Mouse (Mus musculus) gastrocnemius, postnatal 36 days (tissue): ENCODE measurements around the gene Hrh3. TPM values are rescaled to one million over a fixed set of nuclear protein-coding genes. Genes with fewer than 3 reads are reported as not detected.
A peak's percentile ranks its signal among the peaks of the same experiment; 100 is the strongest.

ENCODE experiments used
- DNase-seq, 2 experiments: peaks; one replicate each; pipeline ENCODE4 v3.0.0; 2022
- intact Hi-C: fragments of 180-260 bp; cut with DNase I; formaldehyde crosslinking; loops from one replicate; pipeline ENCODE4 v1.15.1; 2025
- long read RNA-seq, 2 experiments: library from polyadenylated mRNA; stranded (forward); transcript quantifications; one replicate each; pipeline ENCODE4 v2.0.0; 2021
- total RNA-seq, 2 experiments: library from RNA; stranded (reverse); gene quantifications; 2 replicates each; pipeline ENCODE4 v1.2.3; 2021

Hrh3 gene
- not detected for total RNA-seq
- long read RNA-seq, experiment 1, result 0 reads
- long read RNA-seq, experiment 2, result 0 reads

DNA sequence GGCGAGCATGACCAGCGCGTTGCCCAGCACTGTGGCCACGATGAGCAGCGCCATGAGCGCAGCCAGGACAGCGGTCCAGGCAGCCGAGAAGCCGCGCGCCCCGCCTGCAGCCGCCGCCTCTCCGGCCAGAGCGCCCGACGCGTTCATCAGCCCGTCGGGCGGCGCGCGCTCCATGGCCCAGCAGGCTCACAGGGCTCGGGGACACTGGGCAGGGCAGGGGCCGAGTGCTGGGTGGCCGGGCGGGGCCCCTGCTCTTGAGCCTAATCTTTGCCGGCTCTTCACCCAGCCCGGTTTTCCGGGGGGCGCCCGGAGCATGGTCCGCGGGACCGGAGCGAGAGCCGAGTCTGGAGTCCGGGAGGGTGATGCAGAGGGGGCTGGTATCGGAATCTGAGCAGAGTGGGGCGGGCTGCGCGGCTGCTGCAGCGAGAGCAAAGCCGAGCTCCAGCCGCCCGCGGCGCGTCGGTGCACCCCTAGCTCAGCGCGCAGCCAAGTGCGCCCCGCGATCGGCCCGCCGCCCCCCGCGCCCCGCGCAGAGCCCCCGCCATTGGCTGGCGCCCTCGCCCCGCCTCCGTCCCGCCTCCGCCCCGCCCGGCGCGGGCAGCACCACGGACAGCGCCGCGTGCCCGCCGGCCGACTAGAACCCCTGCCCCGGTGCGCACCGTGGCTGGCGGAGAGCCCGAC is at the start of gene Hrh3:
TSS of gene Hrh3 (minus strand) at position 511 of the 681 bp plus-strand sequence.
- intact Hi-C loops, result no loop called here

DNA sequence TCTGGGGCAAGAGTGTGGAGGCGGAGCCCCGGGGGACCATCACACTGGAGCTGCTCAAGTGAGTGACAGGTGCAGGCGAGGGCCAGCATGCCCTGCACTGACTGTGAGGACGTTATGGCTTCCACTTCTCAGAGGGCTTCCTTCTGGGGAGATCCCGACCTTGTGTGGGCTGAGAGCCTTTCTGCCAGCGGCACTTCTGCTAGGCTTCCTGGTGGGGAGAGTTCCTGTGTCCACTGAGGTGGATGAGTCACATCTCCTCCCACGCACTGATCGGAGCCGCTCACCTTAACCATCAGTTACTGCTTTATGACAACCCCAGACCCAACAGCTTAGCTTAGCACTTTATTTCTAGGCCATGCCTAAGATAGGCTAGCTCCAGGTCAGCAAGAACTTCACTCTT is 44.3 kb upstream of the Hrh3 start:
- intact Hi-C loops, result no loop called here
- no peak for DNase-seq

More for the DNA sequence above, at the start of gene Hrh3:
- DNase-seq, result peak; percentile 57 to 73

DNA sequence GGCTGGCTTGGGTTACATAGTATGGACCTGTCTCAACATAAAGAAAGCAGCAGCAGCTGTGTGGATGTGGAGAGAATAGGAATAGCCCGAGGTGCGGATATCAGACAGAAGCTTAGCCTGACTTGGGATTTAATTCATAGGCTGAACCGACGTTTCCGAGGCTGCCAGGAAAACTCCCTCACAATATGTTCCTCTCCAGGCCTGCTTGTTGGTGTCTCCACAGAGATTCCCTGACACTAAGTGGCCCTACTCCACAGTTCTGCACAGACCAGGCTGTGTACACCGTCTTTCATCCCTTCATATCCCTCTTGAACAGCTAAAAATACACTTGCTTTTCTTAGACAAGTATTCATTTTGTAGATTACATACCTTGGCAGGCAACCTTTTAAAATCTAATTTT is 43.1 kb upstream of the Hrh3 start:
- intact Hi-C loops, result no loop called here
- DNase-seq, result no peak

DNA sequence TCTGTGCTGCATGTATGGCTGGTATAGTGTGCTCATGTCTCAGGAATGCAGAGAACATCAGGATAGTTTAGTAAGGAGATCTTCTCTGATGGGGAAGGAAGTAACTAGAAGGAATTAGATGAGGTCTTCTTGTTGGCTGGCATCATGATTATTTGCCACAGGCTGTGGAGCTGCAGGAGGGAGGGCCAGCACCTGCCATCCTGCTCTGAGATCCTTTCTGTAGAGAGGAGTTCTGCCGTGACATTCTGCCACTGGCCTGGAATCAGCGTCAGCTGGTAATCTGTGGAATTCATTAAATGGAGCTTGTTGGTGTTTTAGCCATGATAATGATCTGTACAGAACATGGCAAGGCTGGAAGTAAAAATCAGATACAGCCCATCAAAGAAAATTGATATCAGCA is 41.8 kb upstream of the Hrh3 start:
- no peak for DNase-seq
- intact Hi-C loops, result no loop called here

DNA sequence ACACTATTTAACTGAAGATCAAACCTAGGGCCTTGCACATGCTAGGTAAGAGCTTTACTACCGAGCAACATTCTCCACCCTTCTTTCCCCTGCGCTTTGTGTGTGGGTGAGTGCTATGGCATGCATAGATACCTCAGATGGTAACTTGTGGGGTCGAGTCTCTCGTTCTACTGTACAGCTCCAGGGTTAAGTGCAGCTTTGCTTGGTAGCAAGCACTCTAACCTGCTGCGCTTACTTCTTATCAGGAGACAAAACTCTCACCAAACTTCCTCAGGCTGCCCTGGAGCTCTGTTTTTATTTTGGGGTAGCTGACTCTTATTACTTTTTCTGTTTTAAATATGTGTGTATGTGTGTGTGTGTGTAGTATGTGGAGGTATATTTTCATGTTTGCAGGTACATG is 31.1 kb upstream of the Hrh3 start:
- DNase-seq, result no peak
- intact Hi-C loops, result no loop called here

DNA sequence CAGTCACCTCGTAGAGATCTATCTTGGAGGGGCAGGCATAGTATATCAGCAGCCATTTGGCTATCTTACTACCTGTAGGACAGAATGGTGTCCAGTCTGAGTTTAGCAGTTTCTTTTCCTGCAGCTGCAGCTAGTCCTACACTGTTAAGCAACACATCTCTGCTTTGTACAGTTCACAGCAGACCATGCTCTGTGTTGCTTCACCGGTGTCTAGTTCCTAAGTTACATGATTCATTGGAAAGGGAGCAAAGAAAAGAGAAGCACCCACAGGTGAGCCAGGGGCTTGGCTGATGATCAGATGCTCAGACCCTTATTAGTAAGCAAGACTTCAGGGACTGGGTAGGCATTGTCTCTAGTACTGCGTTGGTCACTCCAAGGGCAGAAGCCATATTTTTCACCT is 29.6 kb upstream of the Hrh3 start:
- DNase-seq, result no peak
- intact Hi-C loops, result no loop called here

DNA sequence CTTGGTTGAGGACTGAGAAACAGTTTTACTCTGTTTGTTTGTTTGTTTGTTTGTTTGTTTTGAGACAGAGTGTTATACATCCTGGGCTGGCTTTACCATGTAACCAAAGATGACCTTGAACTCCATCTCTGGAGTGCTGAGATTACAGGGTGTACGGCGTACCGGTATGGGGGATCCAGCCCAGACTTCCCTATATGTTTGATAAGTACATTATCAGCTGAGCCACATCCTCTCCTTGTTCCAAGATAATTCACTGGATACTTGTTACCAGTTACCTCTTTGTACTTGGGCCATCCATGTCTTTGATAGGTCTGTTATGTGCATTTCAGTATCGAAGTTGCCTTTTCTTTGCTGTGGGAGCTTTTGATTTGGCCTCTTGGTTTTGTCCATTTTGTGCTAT is 28.9 kb upstream of the Hrh3 start:
- intact Hi-C loops, result no loop called here
- no peak for DNase-seq

DNA sequence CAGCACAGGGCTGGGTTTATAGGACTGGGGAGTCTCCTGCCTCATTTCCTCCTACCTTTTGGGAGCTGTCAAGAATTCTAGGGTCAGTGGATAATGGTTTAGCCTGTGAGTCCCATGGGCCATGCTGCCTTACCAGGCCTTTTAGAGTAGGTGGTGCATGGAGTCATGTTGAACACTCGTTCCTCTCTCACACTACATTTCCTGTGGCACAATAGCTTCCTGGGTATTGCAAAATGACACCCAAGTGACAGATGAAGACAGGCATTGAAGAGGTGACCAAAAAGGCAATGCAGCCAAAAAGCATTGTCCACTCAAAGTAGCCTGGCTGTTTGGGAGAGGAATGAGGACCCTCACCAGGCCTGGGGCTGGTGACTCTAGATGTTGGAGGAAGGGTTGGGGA is 23.4 kb upstream of the Hrh3 start:
- intact Hi-C loops, result no loop called here
- DNase-seq, result no peak

DNA sequence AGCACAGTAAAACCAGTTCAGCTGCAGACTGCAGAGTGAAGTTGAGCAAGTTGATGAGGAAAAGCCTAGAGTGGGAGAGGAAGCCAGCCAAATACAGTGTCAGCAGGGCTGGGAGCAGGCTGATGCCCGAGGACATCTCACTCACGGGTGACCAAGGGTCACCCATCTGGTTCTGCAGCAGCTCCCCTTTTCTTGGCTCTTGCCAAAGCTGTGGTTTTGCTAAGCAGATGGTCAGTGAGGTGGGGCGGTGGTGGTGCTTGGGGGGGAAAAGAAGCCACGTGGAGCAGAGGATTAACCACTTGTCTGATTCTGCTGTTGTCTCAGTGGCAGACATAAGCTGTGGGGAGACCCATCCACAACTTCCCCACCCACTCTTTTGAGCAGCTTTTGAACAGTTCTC is 21.9 kb upstream of the Hrh3 start:
- DNase-seq, result peak; percentile 29 to 48
- intact Hi-C loops, result no loop called here

DNA sequence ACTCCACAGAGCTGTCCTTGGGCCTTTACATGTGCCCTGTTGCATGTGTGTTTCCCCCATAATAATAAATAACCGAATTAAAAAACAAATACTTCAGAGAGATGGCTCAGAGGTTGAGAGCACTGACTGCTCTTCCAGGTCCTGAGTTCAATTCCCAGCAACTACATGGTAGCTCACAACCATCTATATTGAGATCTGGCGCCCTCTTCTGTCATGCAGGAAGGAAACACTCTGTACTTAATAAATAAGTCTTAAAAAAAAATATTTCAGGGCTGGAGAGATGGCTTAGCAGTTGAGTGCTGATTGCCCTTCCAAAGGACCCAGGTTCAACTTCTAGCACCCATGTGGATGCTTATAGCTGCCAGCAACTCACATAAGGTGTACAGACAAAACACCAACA is 19.9 kb upstream of the Hrh3 start:
- intact Hi-C loops, result no loop called here
- no peak for DNase-seq

DNA sequence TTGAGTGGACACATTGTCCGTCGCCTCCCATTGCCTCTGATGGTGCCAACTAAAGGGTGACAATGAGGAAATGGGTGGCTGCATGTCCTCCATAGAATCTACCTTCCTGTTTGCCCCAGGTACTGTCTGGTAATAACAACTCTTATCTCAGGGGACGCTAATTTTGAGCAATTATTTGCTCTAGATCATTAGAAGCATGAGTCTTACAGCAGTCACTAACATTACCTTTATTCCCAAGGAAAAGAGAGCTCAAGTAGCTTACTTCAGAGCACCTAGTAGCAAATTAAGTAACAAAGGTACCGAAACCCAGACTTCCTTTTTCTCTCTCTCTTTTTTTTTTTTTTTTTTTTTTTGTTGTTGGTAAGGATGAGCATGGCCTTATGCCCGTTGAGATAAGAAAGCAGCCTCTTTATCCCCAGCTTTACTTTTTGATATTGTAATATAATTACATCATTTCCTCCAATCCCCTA is 16.0 kb upstream of the Hrh3 start:
- intact Hi-C loops, result no loop called here
- no peak for DNase-seq

DNA sequence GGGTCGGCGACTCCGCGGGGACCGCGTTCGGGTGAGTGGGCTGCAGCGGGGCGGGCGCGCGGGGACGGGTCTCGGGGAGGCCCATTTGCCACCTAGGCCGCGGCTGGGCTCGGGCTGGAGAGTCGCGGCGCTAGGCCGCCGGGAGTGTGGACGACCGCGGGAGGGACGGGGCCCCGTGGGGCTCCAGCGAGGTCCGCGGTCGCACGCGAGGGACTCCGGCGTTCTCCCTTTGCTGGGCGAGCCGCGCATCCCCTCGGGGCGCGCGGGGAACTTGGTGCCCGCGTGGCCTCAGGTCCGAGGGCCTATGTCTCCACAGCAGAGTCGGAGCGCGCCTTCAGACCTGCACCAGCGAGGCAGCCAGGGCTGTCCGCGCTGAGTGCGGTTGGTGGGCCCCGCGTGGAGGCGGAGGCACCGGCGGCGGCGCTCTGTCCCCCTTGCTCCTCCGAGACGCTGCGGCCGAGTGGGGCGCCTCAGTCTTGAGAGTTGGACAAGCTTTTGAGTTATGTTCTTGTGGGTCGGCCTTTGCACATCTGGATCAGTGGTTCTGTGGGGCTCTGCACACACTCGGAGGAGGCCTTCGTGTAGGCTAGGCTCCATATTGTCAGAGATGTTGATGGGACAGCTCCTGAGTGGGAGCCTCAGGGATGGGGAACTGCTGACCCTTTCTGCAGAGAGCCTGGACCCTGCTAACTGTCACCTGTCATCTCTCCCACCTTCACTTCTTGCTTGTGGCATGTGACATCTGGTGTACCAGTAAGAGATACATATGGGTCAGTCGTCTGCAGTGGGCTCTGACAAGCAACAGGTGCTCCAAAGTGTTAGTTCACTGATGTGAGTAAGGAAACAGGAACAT is 15.4 kb upstream of the Hrh3 start:
- intact Hi-C loops, result loop anchor here (5.0 kb wide), 1 partner anchor 53 kb away; the partner anchor contains the start of gene Adrm1
- no peak for DNase-seq

DNA sequence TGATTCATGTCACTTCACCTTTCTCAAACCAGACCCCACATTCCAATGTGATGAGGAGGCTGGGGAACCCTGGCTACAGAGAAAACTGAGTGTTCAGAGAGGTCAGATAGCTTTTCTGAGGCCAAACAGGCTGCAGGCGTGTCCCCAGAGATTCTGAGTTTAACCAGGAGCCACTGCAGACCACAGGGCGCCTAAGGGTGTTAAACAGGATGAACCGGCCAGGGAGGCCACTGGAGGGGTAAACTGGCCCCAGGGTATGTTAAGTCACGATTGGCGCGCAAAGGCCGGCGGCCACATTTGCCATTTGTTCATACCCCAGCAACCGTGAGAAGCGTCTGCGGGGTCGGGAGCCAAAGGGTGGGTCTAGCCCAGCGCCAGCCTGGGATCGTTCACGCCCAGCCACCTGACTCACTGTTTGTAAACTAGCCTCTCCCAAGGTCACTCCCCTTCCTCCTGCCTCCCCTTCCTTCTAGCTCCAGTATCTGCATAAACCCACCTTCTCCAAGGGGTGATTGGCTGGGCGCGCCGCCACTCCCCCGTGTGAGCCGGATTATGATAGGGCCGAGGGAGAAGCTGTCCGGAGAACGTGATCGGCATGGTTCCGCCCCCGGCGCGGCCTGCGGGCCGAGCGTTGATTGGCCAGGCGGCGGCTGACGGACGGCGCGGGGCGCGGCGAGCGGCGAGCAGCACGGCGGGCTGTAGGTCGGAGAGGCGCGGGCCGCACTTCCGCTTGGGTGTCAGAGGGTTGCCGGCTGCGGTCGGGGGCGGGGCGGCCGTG is 14.6 kb upstream of the Hrh3 start, which contains the start of gene Osbpl2:
TSS of gene Osbpl2 (plus strand) at position 646 of the 778 bp plus-strand sequence.
- peak; percentile 99 to 100 for DNase-seq
- intact Hi-C loops, result loop anchor here (5.0 kb wide), 1 partner anchor 53 kb away; the partner anchor contains the start of gene Adrm1

DNA sequence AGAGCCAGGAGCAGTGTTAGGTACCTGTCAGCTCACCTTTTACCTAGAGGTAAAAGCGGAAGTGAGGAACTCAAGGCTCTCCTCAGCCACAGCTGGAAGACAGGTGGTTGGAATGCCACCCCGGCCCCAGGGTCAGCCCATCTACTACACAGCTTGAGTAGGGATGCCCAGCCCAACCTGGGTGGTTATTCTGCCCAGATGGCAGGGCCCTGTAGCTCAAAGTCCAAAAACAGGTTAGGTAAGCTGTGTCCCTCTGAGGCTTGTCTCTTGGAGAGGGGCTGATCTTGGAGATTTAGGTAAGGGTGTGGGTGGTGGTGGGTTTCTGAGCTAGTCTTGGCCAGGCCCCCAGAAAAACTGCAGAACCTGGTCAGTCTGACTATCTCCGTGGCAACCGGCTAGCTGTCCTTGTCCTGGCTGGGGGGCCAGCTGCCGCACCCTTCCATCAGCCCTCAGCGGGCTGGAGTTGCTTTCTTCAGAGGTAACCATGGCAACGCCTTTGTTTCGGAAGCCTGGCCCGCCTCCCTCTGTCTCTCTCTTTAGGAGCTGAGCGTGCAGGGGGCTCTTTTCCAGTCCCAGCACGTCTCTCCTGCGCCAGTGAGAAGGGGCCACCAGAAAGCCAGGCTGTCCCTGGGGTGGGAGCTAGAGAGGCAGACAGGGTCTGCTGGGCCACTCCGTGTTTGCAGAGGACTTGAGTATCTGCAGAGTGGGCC is 13.4 kb upstream of the Hrh3 start:
- intact Hi-C loops, result loop anchor here (5.0 kb wide), 1 partner anchor 55 kb away; the partner anchor contains the start of gene Adrm1
- no peak for DNase-seq

DNA sequence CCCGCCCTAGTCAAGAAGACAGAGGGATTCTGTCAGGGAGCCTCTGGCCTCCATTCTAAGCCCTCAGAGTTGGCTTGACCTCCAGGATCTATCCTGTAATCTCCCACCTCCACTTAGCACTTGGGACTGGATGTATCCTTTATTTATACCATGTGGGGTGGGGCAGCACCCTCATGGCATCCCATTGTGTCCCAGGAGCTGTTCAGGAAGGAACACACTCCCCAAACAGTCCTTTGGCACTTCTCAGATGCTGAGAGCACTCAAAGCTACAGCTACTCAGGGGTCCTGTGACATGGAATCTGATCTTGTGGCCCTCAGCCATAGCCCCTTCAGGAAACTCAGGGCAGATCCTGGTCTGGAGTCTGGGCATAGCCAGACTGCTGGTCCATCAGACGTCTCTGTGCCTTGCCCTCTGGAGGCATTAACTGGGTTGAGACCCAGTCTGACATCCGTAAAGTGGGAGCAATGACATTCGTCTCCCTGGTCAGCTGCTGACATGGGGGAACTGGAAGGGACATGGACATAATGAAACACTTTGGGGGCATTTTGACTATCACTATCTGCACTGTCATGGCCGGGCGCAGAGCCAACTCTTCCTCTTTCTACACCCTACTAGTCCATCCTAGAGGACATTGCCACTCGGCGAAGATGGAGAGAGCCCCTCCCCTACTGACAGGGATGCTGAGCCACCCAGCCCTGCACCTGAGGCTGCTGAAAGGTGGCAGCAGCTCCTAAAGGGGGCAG is 12.6 kb upstream of the Hrh3 start:
- no peak for DNase-seq
- intact Hi-C loops, result loop anchor here (5.0 kb wide), 1 partner anchor 55 kb away; the partner anchor contains the start of gene Adrm1

DNA sequence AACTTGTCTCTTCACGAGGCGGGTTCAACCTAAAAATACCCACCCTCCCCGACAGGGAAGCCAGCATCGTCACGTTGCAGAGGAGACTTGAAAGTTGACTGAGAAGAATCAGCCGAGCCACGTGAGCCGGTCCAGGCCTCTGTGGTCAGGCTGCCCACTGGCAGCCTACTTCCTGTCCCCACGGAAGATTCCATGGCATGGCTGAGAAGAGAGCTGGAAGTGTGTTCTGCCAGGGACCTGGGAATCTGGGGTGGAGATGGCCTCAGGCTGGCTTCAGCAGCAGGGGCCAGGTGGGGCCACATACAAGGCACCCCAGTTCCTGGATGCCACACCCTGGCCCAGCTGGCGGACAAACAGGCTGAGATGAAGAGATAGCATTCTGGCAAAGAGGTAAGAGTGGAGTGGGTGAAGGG is 11.8 kb upstream of the Hrh3 start:
- DNase-seq, result no peak
- intact Hi-C loops, result loop anchor here (5.0 kb wide), 1 partner anchor 56 kb away; the partner anchor contains the start of gene Adrm1

DNA sequence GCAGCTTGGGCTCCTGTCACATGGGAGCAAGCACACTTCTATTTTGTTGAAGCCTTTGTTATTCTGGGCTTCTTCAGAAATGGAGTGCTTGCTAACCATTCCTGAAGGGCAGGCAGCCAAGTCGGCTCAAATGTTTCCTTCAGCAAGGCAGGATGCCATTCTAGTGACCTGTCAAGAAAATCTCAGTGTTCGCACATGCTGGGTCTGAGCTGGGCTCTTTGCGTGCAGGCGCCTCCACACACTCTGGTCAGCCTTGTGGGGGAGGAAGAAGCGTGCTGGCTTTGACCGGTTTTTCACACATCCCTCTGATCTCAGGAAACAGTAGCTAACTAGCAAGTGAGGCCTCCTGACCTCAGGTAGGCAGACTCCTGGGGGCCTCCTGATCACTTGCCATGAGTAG is 11.0 kb upstream of the Hrh3 start:
- intact Hi-C loops, result loop anchor here (5.0 kb wide), 1 partner anchor 57 kb away; the partner anchor contains the start of gene Adrm1
- DNase-seq, result no peak

DNA sequence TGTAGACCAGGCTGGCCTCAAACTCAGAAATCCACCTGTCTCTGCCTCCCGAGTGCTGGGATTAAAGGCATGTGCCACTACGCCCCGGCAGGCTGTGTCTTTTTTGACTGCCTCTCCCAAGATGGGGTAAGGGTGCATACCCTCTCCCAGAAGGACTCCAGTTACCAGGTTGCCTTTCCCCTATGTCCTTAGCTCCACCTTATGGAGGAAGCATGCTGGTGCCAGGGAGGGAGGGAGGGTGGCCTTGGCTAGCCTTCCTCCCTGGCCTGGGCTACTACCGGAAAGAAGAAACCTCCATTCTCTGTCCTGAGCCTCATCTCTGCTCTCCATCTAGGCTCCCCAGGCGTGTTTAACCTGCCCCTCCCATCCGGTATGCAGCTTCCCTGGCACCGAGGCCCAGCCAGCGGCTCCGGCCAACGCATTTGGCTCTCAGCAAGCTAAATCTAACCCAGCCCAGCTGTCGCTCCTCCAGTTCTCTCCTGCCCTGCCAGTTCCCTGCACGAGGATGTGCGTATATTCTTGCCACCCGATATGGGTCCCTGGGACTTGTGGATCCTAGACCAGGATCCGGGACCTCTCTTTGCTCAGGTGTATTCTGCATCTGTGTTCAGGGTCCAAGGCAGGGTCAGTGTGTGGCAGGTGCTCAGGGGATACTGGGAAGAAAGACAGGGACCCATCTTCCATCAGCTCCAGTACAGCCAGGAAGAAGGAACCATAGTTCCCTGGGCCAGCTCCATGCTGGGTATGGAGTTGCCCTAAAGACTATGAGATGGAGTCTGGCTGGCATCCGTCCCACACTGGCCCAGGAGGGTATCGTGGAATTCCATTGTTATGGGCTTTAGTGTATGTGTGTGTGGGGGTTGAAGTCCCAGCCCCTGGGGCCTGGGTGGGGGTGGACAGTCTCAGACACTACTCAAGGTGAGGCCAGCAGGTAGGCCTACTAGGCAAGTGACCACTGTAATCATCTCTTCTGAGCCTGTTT is 9.9 kb upstream of the Hrh3 start:
- intact Hi-C loops, result loop anchor here (5.0 kb wide), 1 partner anchor 42 kb away; the partner anchor contains the start of gene Mtg2

More for the DNA sequence above, 9.9 kb upstream of the Hrh3 start:
- peak; percentile 77 to 88 for DNase-seq
